Mouse (Mus musculus) heart, postnatal 25 days (tissue): ENCODE measurements around the gene Psmc6. TPM values are rescaled to one million over a fixed set of nuclear protein-coding genes. Genes with fewer than 3 reads are reported as not detected.

Experiments
- DNase-seq: peaks from one replicate; pipeline ENCODE4 v3.0.0; 2022; ENCODE audit warnings: low spot score
- intact Hi-C: fragments of 180-260 bp; cut with DNase I; formaldehyde crosslinking; loops from one replicate; pipeline ENCODE4 v1.15.1; 2025
- total RNA-seq, 2 experiments: library from RNA; stranded (reverse); gene quantifications; 2 replicates each; pipeline ENCODE4 v1.2.3; 2021

Gene Psmc6
- 10 to 100 TPM; 91.3 to 94.0 TPM for total RNA-seq

- intact Hi-C loops, result loop anchor here (5.0 kb wide), 1 partner anchor 328 kb away; the partner anchor contains the start of gene Ddhd1
- peak; percentile 81 for DNase-seq
Measured at GRCm38 (mm10) chr14:45329589-45330181, at the start of gene Psmc6. Gene Psmc6, plus strand, starts transcription at chr14:45329788.

- intact Hi-C loops, result no loop called here
- no peak for DNase-seq
Measured at GRCm38 (mm10) chr14:45282066-45282465, 47.5 kb upstream of the Psmc6 start.

GRCm38 (mm10) chr14:45291608-45292007, 38.0 kb upstream of the Psmc6 start:
- intact Hi-C loops, result no loop called here

GRCm38 (mm10) chr14:45303939-45304338, 25.6 kb upstream of the Psmc6 start:
- intact Hi-C loops, result no loop called here
- DNase-seq, result no peak

More at GRCm38 (mm10) chr14:45291608-45292007, 38.0 kb upstream of the Psmc6 start:
- no peak for DNase-seq

- intact Hi-C loops, result no loop called here
- no peak for DNase-seq
Measured at GRCm38 (mm10) chr14:45304389-45304788, 25.2 kb upstream of the Psmc6 start.

- intact Hi-C loops, result no loop called here
- no peak for DNase-seq
Measured at GRCm38 (mm10) chr14:45305852-45306251, 23.7 kb upstream of the Psmc6 start.

- intact Hi-C loops, result no loop called here
Measured at GRCm38 (mm10) chr14:45307630-45308328, 21.8 kb upstream of the Psmc6 start.

GRCm38 (mm10) chr14:45309646-45310045, 19.9 kb upstream of the Psmc6 start:
- intact Hi-C loops, result loop anchor here (10.0 kb wide), 1 partner anchor 95 kb away; the partner anchor contains the start of gene Gpr137c
- DNase-seq, result no peak

More at GRCm38 (mm10) chr14:45307630-45308328, 21.8 kb upstream of the Psmc6 start:
- no peak for DNase-seq

GRCm38 (mm10) chr14:45310101-45310500, 19.5 kb upstream of the Psmc6 start:
- DNase-seq, result no peak

GRCm38 (mm10) chr14:45316927-45317326, 12.7 kb upstream of the Psmc6 start:
- intact Hi-C loops, result loop anchor here (10.0 kb wide), 1 partner anchor 102 kb away; the partner anchor contains the start of gene Gpr137c
- no peak for DNase-seq

More at GRCm38 (mm10) chr14:45310101-45310500, 19.5 kb upstream of the Psmc6 start:
- intact Hi-C loops, result loop anchor here (10.0 kb wide), 1 partner anchor 95 kb away; the partner anchor contains the start of gene Gpr137c

- intact Hi-C loops, result loop anchor here (10.0 kb wide), 1 partner anchor 103 kb away; the partner anchor contains the start of gene Gpr137c
- no peak for DNase-seq
Measured at GRCm38 (mm10) chr14:45317921-45318411, 11.6 kb upstream of the Psmc6 start.

- DNase-seq, result peak; percentile 80
- intact Hi-C loops, result loop anchor here (10.0 kb wide), 1 partner anchor 104 kb away; the partner anchor contains the start of gene Gpr137c
Measured at GRCm38 (mm10) chr14:45318426-45319236, 11.0 kb upstream of the Psmc6 start, which contains the start of gene Ero1l. Gene Ero1l, minus strand, starts transcription at chr14:45318771.

- no peak for DNase-seq
- intact Hi-C loops, result loop anchor here (10.0 kb wide), 1 partner anchor 104 kb away; the partner anchor contains the start of gene Gpr137c
Measured at GRCm38 (mm10) chr14:45319237-45319610, 10.4 kb upstream of the Psmc6 start.

- intact Hi-C loops, result no loop called here
- no peak for DNase-seq
Measured at GRCm38 (mm10) chr14:45320111-45320510, 9.5 kb upstream of the Psmc6 start.

- intact Hi-C loops, result no loop called here
- DNase-seq, result no peak
Measured at GRCm38 (mm10) chr14:45321067-45321466, 8.5 kb upstream of the Psmc6 start.

GRCm38 (mm10) chr14:45321622-45322021, 8.0 kb upstream of the Psmc6 start:
- no peak for DNase-seq
- intact Hi-C loops, result no loop called here

GRCm38 (mm10) chr14:45322450-45322849, 7.1 kb upstream of the Psmc6 start:
- DNase-seq, result no peak
- intact Hi-C loops, result no loop called here

GRCm38 (mm10) chr14:45323320-45323719, 6.3 kb upstream of the Psmc6 start:
- intact Hi-C loops, result no loop called here

GRCm38 (mm10) chr14:45325471-45325870, 4.1 kb upstream of the Psmc6 start:
- intact Hi-C loops, result no loop called here
- no peak for DNase-seq

More at GRCm38 (mm10) chr14:45323320-45323719, 6.3 kb upstream of the Psmc6 start:
- no peak for DNase-seq
